Mouse (Mus musculus): Measurements from ENCODE around the gene C2cd2l.

Gene C2cd2l

DNA sequence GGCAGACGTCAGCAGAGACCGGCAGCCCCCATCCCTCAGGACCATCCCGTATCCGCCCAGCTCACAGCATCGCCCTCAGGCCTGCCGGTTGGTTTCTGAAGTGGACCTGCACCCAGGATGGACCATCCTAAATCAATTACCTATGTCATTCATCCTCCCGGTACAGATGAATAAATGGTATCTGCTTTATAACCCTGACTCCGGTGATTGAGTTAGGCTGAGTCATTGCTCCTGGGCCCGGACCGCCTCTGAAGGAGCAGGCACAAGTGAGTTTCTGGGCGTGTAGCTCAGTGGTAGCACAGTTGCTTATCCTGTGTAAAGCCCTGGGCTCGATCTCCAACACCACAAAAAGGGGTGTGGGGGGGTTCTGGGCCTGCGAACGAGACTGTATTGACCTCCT lies 58.7 kb downstream of the C2cd2l start:
- DNase-seq = no peak

Measured in retina, postnatal 1 day (tissue).